Mouse (Mus musculus): Measurements from ENCODE around the gene Kir3dl1.
"Not testable (repeated sequence)": the region's sequence is repeated elsewhere in the genome, so short reads cannot be mapped to it uniquely, and the experiment has no call there.

The Kir3dl1 gene

DNA sequence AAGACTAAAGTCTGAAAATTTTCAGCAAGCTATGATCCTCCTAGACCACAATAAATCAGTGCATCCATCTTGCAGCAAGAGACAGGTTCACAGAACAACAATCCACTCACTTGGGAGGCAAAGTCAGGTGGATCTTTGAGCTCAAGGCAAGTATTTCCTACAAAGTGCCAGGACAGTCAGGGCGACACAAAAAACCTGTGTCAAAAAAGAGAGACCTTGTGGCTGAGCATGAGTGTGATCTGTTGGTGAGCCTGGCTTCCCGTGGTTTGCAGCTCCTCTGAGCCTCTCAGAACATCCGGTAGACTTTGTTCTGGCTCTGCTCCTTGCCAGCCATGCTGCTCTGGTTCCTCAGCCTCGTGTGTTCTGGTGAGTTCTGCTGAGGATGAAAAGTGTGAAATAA is at the start of gene Kir3dl1:
Kir3dl1 (plus strand) TSS at position 301 of the 400 bp plus-strand sequence.
- in situ Hi-C loops (cut with MboI), result not testable (repeated sequence)

DNA sequence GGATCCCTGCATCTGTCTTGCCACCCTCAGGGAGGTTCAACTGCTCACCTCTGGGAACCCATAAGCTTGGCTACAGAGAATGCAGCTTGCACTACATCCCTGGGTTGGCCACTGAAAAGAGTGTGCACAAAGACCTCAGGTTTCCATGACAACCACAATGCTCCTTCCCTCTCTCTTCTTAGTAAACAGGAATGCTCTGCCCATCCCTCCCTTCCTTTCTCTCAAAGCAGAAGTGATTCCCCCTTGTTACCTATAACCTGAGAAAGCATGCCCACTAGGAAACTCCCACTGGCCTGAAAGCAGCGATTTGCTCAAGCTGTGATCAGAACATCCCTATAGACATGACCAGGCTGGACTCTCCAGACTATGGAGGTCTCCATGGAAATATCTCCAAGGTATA is 26.2 kb downstream of the Kir3dl1 start, which contains the start of gene Kir3dl2:
Kir3dl2 (minus strand) TSS at position 101 of the 400 bp plus-strand sequence.
- in situ Hi-C loops (cut with MboI), result not testable (repeated sequence)

DNA sequence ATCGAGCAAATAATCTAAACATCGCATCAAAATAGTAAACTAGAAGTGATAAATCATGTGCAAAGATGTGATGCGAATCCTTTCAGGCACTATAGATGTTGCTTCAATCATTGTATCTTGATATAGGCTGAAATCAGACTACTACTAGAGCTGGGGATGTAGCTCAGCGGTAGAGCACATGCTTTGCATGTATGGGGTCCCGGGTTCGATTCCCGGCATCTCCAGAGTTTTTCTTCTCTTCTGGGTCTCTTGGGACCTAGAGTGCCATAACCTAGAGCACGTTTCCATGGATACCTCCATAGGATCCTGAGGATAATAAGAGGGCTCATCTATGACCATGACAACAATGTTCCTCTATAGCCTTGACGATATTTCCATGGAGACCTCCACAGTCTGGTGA is 51.3 kb downstream of the Kir3dl1 start:
- in situ Hi-C loops (cut with MboI), result not testable (repeated sequence)

Data from mature B cell (primary cell).